Mouse (Mus musculus): ENCODE results near the gene Psme4. TPM values are rescaled to one million over a fixed set of nuclear protein-coding genes. Genes with fewer than 3 reads are reported as not detected.
"Not testable (repeated sequence)": the region's sequence is repeated elsewhere in the genome, so short reads cannot be mapped to it uniquely, and the experiment has no call there.

Gene Psme4
- polyA plus RNA-seq (2016; fragmentation: Nextera tagmentation; extraction: Ambion mirVana): 32.1 and 38.2 TPM in 2 replicates

GRCm38 (mm10) chr11:30771267-30771903 lies at the start of gene Psme4:
Gene Psme4 (plus strand): TSS chr11:30771726.
- peak within 1 kb of the TSS; percentile 91 for H3K4me3 ChIP-seq (replicated peaks)
- peak within 1 kb of the TSS; percentile 91 for H3K27ac ChIP-seq
- no peaks in the 10 kb centered on the region for H3K36me3 ChIP-seq (replicated peaks)
- WGBS: 2% methylated on average over 32 of the region's 43 CpGs
- H3K9me3 ChIP-seq: no peaks in the 10 kb centered on the region
- H3K9ac ChIP-seq: peak within 1 kb of the TSS; percentile 98
- no peaks in the 10 kb centered on the region for H3K27me3 ChIP-seq
- H3K4me2 ChIP-seq: peak within 1 kb of the TSS; percentile 61
- peak; percentile 97 for ATAC-seq (ENCODE audit: low FRiP score)
- peaks cover 12% of the 10 kb centered on the region for H3K4me1 ChIP-seq

DNA sequence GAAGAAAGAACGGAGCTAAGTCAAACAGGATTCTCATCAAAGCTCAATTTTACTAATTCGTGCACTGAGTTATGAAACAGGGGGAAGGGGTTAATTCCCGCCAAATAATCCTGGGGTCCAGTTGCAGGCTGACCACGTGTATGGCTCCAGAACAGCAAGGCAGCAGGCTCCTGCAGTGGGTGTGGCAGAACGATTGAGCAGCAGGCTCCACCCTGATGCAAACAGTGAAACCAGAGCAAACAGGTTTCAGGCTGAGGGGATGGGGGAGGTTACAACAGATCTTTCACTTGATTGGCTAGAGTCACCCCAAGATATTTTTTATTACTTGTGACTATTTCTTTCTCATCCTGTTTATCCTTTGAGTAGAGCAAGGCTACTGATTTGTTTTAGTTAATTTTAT lies 48.1 kb upstream of the Psme4 start:
- 61% methylated on average over 5 of the region's 5 CpGs for WGBS
- Histone ChIP-seq H3K4me2 (no peak overlapping the region), H3K27me3 (no peaks in the 10 kb centered on the region), H3K4me1 (no peaks in the 10 kb centered on the region), H3K9ac (no peak overlapping the region), H3K27ac (no peak overlapping the region), H3K36me3 (replicated peaks) (no peaks in the 10 kb centered on the region), H3K4me3 (replicated peaks) (no peak overlapping the region), H3K9me3 (no peaks in the 10 kb centered on the region)
- no peak for ATAC-seq (ENCODE audit: low FRiP score)

DNA sequence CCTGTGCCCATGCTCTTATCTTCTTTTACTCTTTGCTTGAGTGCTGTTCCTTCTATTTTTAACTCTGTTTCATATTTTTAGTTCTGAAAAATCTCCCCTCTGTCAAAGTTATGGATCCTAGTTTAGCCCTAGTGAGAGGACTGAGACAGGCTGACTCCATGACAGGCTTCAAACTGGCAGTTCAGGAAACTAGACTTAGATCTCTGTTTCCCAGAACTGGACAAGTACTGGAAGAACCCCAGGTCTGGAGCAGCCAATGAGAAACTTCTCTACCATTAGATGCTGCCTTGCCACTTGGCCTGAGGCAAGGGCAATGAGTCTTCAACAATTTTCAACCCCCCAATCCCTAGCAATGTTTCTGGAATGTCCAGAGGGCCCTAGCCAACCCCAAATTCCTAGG lies 40.8 kb upstream of the Psme4 start:
- no peak overlapping the region for H3K4me2 ChIP-seq
- H3K4me1 ChIP-seq: no peaks in the 10 kb centered on the region
- H3K9ac ChIP-seq: no peak overlapping the region
- H3K4me3 ChIP-seq (replicated peaks): no peak overlapping the region
- no peaks in the 10 kb centered on the region for H3K36me3 ChIP-seq (replicated peaks)
- no peaks in the 10 kb centered on the region for H3K9me3 ChIP-seq
- ATAC-seq (ENCODE audit: low FRiP score): no peak
- H3K27ac ChIP-seq: no peak overlapping the region
- no peaks in the 10 kb centered on the region for H3K27me3 ChIP-seq

- ATAC-seq (ENCODE audit: low FRiP score): no peak
- no peak overlapping the region for H3K27ac ChIP-seq
These were observed 38.1 kb upstream of the Psme4 start for GRCm38 (mm10) chr11:30733376-30733775.

GRCm38 (mm10) chr11:30743991-30744390 lies 27.5 kb upstream of the Psme4 start:
- Histone ChIP-seq H3K4me1 (no peaks in the 10 kb centered on the region), H3K4me2 (no peak overlapping the region), H3K27me3 (no peaks in the 10 kb centered on the region), H3K9me3 (no peaks in the 10 kb centered on the region), H3K9ac (no peak overlapping the region), H3K4me3 (replicated peaks) (no peak overlapping the region), H3K36me3 (replicated peaks) (no peaks in the 10 kb centered on the region), H3K27ac (no peak overlapping the region)
- ATAC-seq (ENCODE audit: low FRiP score): no peak

More at GRCm38 (mm10) chr11:30733376-30733775, 38.1 kb upstream of the Psme4 start:
- Histone ChIP-seq H3K36me3 (replicated peaks) (no peaks in the 10 kb centered on the region), H3K9me3 (no peaks in the 10 kb centered on the region), H3K27me3 (no peaks in the 10 kb centered on the region), H3K4me1 (no peaks in the 10 kb centered on the region), H3K9ac (no peak overlapping the region), H3K4me2 (no peak overlapping the region), H3K4me3 (replicated peaks) (no peak overlapping the region)

DNA sequence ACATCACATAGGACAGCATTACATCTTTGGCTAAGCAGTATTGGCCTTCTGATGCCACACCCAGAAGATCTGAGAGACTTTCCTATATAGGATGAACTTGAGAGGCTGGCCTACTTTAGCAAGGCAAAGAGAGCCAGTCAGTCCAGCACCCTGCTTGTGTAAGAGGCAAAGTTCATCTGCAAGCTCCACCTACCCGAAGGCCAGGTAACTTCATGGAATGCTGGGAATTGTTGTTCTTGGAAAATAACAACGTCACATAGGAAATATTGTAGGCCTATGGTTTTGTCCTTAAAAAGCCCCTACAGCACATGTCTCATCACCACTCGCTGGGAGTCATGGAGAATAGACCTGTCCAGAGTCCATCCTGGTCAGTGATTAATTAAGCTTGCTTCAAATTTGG lies 22.6 kb upstream of the Psme4 start:
- no peak for ATAC-seq (ENCODE audit: low FRiP score)
- Histone ChIP-seq H3K27me3 (0 out of 2 replicates have a peak, but pooled peaks cover 6% of the 10 kb centered on the region), H3K9ac (no peak overlapping the region), H3K9me3 (no peaks in the 10 kb centered on the region), H3K4me3 (replicated peaks) (no peak overlapping the region), H3K4me2 (no peak overlapping the region), H3K4me1 (no peaks in the 10 kb centered on the region; the same call in none of the 2 replicates), H3K36me3 (replicated peaks) (no peaks in the 10 kb centered on the region), H3K27ac (no peak overlapping the region)
- 89% methylated on average over 3 of the region's 3 CpGs for WGBS

DNA sequence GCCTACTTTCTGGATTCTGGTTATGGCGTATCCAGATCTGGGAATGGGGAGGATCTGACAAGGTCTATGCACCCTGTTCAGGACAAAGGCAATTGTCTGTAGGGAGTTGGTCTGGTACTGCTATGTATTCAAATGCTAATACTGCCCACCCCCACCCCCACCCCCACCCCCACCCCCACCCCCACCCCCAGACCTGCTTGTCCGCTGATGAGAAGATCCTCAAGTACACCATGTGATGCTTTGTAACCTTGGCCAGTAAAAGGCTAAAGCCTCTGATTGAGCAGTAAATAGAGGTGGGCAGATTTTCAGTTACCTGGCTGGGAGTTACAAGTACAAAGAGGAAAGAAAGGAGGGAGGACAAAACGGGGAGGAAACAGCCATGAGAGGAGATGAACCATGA lies 21.9 kb upstream of the Psme4 start:
- H3K9ac ChIP-seq: no peak overlapping the region
- H3K27ac ChIP-seq: no peak overlapping the region
- no peaks in the 10 kb centered on the region; the same call in none of the 2 replicates for H3K4me1 ChIP-seq
- ATAC-seq (ENCODE audit: low FRiP score): no peak
- no peak overlapping the region for H3K4me3 ChIP-seq (replicated peaks)
- H3K9me3 ChIP-seq: no peaks in the 10 kb centered on the region
- no peaks in the 10 kb centered on the region for H3K36me3 ChIP-seq (replicated peaks)
- 31% methylated on average over 3 of the region's 3 CpGs for WGBS
- 0 out of 2 replicates have a peak, but pooled peaks cover 6% of the 10 kb centered on the region for H3K27me3 ChIP-seq
- no peak overlapping the region for H3K4me2 ChIP-seq

- Histone ChIP-seq H3K9me3 (no peaks in the 10 kb centered on the region), H3K4me2 (no peak overlapping the region), H3K4me1 (no peaks in the 10 kb centered on the region; the same call in none of the 2 replicates), H3K4me3 (replicated peaks) (no peak overlapping the region), H3K9ac (no peak overlapping the region), H3K27me3 (0 out of 2 replicates have a peak, but pooled peaks cover 10% of the 10 kb centered on the region), H3K27ac (no peak overlapping the region), H3K36me3 (replicated peaks) (no peaks in the 10 kb centered on the region)
- 31% methylated on average over 3 of the region's 3 CpGs for WGBS
- no peak for ATAC-seq (ENCODE audit: low FRiP score)
These were observed 21.3 kb upstream of the Psme4 start for GRCm38 (mm10) chr11:30750039-30750823.

DNA sequence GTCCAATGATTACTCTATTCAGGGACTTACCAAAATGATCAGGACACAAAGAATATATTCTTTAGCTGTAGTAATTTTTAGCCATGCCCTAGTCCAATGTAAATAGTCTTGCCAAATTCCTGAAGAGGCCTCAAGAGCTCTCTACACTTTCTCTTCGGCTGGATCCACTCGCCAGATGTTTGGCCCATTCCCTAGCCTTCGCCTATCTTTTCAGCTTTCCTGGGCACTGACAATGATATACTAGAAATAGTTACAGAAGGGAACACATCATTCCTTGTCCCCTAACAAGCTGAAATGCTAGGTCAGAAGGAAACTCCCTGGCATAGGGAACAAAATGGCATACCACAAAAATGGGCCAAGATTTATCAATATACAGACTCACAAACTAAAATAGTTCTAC lies 18.6 kb upstream of the Psme4 start:
- H3K9ac ChIP-seq: no peak overlapping the region
- H3K4me3 ChIP-seq (replicated peaks): no peak overlapping the region
- H3K27me3 ChIP-seq: peaks cover 17% of the 10 kb centered on the region; the same call in 1 of the 2 replicates
- H3K27ac ChIP-seq: no peak overlapping the region
- H3K9me3 ChIP-seq: no peaks in the 10 kb centered on the region
- no peak for ATAC-seq (ENCODE audit: low FRiP score)
- no peaks in the 10 kb centered on the region for H3K36me3 ChIP-seq (replicated peaks)
- H3K4me1 ChIP-seq: no peaks in the 10 kb centered on the region; the same call in none of the 2 replicates
- WGBS: 87% methylated on average over 3 of the region's 3 CpGs
- H3K4me2 ChIP-seq: no peak overlapping the region

DNA sequence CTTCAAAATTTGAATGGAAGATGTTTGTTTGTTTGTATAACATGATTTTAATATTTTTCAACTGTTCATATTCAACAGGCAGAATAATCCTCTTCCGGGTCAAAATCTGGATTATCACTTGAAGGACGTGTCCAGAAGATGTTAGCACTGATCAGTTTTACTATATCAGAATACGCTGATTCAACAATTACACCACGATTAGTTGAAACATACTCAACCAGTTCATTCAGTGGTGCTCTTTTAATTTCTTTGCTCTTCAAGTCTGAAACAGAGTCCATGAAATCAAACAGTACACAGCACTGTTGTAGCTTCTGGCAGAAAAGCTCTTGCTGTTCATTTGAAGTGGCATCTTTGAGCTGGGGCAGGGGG lies 17.1 kb upstream of the Psme4 start:
- H3K4me1 ChIP-seq; H3K9me3 ChIP-seq; H3K36me3 ChIP-seq (replicated peaks); ATAC-seq (ENCODE audit: low FRiP score); H3K27ac ChIP-seq: not testable (repeated sequence)
- Histone ChIP-seq H3K9ac (peak overlapping the region; percentile 69; the same call in 1 of the 2 replicates), H3K27me3 (peaks cover 17% of the 10 kb centered on the region; the same call in 1 of the 2 replicates), H3K4me2 (peak overlapping the region; percentile 95), H3K4me3 (replicated peaks) (peak overlapping the region; percentile 60)
- WGBS: 64% methylated on average over 4 of the region's 4 CpGs

GRCm38 (mm10) chr11:30754855-30755530 lies 16.5 kb upstream of the Psme4 start:
- peak; percentile 93 for ATAC-seq (ENCODE audit: low FRiP score)

GRCm38 (mm10) chr11:30761381-30761780 lies 10.1 kb upstream of the Psme4 start:
- Histone ChIP-seq H3K4me2 (no peak overlapping the region), H3K27ac (no peak overlapping the region), H3K27me3 (no peaks in the 10 kb centered on the region), H3K4me1 (no peaks in the 10 kb centered on the region), H3K9ac (no peak overlapping the region), H3K36me3 (replicated peaks) (no peaks in the 10 kb centered on the region), H3K9me3 (no peaks in the 10 kb centered on the region), H3K4me3 (replicated peaks) (no peak overlapping the region)
- 80% methylated on average over 7 of the region's 7 CpGs for WGBS
- no peak for ATAC-seq (ENCODE audit: low FRiP score)

More at GRCm38 (mm10) chr11:30754855-30755530, 16.5 kb upstream of the Psme4 start:
- no peaks in the 10 kb centered on the region; the same call in 1 of the 2 replicates for H3K4me1 ChIP-seq
- H3K27me3 ChIP-seq: peaks cover 17% of the 10 kb centered on the region; the same call in 1 of the 2 replicates
- 1% methylated on average over 56 of the region's 66 CpGs for WGBS
- no peak overlapping the region for H3K27ac ChIP-seq
- no peaks in the 10 kb centered on the region for H3K9me3 ChIP-seq
- H3K4me3 ChIP-seq (replicated peaks): peak overlapping the region; percentile 60
- H3K4me2 ChIP-seq: peak overlapping the region; percentile 95
- H3K9ac ChIP-seq: peak overlapping the region; percentile 69
- no peaks in the 10 kb centered on the region for H3K36me3 ChIP-seq (replicated peaks)
